Mouse (Mus musculus): ENCODE measurements around the gene Ndufaf8. TPM values are rescaled to one million over a fixed set of nuclear protein-coding genes. Genes with fewer than 3 reads are reported as not detected.

Gene Ndufaf8
- polyA plus RNA-seq, 1 experiment: 56.7 TPM

- TF ChIP-seq USF1 (IDR thresholded peaks at IDR 0.05; ENCODE audit: low read depth) (no peak), POLR2A (IDR thresholded peaks at IDR 0.05; ENCODE audit: insufficient read length, low read depth) (no peak), E2F4 (IDR thresholded peaks at IDR 0.05; ENCODE audit: insufficient read depth) (no peak), TCF3 (IDR thresholded peaks at IDR 0.05; ENCODE audit: insufficient read length, low read depth) (no peak), CEBPB (IDR thresholded peaks at IDR 0.05; ENCODE audit: insufficient read depth, poor library complexity, severe bottlenecking) (no peak), TCF12 (IDR thresholded peaks at IDR 0.05; ENCODE audit: insufficient read depth, poor library complexity, severe bottlenecking) (no peak)
- H3K36me3 ChIP-seq (ENCODE audit: control insufficient read depth, insufficient read depth): no peaks in the 10 kb centered on the region
- no peaks in the 10 kb centered on the region for H3K27me3 ChIP-seq (ENCODE audit: control insufficient read depth, insufficient read depth, insufficient read length)
- no peak overlapping the region for H3ac ChIP-seq (ENCODE audit: control insufficient read depth, insufficient read length)
- no peak overlapping the region for H3K4me2 ChIP-seq (ENCODE audit: low read depth)
- no peak overlapping the region for H3K4me3 ChIP-seq
- no peaks in the 10 kb centered on the region for H3K79me2 ChIP-seq (ENCODE audit: control insufficient read depth, insufficient read depth)
Measured at GRCm38 (mm10) chr11:120107796-120108195, 9.1 kb downstream of the Ndufaf8 start.

DNA sequence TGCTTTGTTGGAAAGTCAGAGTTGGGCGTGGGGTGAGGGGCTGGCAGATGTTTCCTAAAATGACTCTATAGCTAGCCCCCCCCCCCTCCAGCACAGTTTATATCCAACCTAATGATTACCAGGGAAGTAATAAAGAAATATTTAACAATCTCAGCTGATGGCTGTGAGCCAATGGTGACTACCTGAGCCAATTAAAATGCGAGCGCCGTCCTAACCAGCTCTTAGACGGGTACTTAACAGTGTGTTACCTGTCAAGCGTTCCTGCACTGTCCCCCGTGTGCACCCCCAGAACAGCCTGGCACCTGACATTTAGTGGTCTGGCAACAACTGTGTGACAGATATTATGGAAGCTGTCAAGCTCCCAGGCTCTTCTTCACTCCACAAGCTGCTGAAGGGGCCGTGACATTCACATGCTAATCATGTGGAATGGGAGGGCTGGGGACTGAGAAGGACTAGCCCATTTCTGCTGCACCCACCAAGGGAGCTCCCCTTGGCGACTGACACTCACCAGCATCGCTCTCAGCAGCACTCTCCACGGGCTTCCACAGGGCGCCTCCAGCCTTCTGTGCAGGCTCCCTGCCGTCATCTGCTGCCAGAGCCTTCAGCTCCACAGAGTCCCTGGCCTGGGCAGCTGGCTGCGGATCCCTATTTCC lies 11.0 kb downstream of the Ndufaf8 start:
- Histone ChIP-seq H3K27me3 (ENCODE audit: control insufficient read depth, insufficient read depth, insufficient read length) (no peaks in the 10 kb centered on the region), H3ac (ENCODE audit: control insufficient read depth, insufficient read length) (no peak overlapping the region), H3K36me3 (ENCODE audit: control insufficient read depth, insufficient read depth) (no peaks in the 10 kb centered on the region)

DNA sequence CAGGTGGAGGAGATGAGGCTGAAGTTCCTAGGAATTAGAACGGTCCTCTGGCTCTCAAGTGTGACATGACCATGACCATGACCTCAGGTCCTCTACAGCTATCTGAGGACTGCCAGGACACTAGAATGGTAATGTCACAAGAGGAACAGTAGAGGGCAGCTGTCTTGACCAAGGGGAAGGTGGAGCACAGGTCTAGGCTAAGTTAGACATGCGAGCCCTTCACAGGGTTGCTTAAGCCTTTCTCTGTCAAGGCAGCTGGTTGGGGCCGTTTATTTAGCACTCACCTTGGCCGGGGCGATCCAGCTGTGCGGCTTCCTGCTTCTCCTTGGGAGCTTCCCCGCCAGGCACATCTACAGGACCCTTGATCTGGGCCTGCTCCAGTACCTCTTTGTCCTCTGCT lies 11.8 kb downstream of the Ndufaf8 start:
- Histone ChIP-seq H3K36me3 (ENCODE audit: control insufficient read depth, insufficient read depth) (no peaks in the 10 kb centered on the region), H3K79me2 (ENCODE audit: control insufficient read depth, insufficient read depth) (no peaks in the 10 kb centered on the region), H3K4me3 (no peak overlapping the region), H3K4me2 (ENCODE audit: low read depth) (no peak overlapping the region), H3K27me3 (ENCODE audit: control insufficient read depth, insufficient read depth, insufficient read length) (no peaks in the 10 kb centered on the region), H3ac (ENCODE audit: control insufficient read depth, insufficient read length) (no peak overlapping the region)
- TF ChIP-seq SRF (IDR thresholded peaks at IDR 0.05; ENCODE audit: control insufficient read depth, insufficient read length, low read depth) (no peak), TCF3 (IDR thresholded peaks at IDR 0.05; ENCODE audit: insufficient read length, low read depth) (no peak), MAX (IDR thresholded peaks at IDR 0.05; ENCODE audit: low read depth) (no peak), POLR2A (IDR thresholded peaks at IDR 0.05; ENCODE audit: insufficient read length, low read depth) (no peak), MYOG (IDR thresholded peaks at IDR 0.05; ENCODE audit: control insufficient read depth in 1 of 3, insufficient read depth in 1 of 3, insufficient read length in 2 of 3, low read depth in 2 of 3) (no peak), CEBPB (IDR thresholded peaks at IDR 0.05; ENCODE audit: insufficient read depth, poor library complexity, severe bottlenecking) (no peak), USF1 (IDR thresholded peaks at IDR 0.05; ENCODE audit: low read depth) (no peak), POLR2AphosphoS2 (IDR thresholded peaks at IDR 0.05; ENCODE audit: insufficient read length, low read depth) (no peak), REST (IDR thresholded peaks at IDR 0.05; ENCODE audit: insufficient read depth, insufficient read length) (no peak), MYOD1 (IDR thresholded peaks at IDR 0.05; ENCODE audit: control insufficient read depth in 1 of 3, insufficient read length in 2 of 3, low read depth in 2 of 3) (no peak), TCF12 (IDR thresholded peaks at IDR 0.05; ENCODE audit: insufficient read depth, poor library complexity, severe bottlenecking) (no peak), E2F4 (IDR thresholded peaks at IDR 0.05; ENCODE audit: insufficient read depth) (no peak)

More for the DNA sequence above, 11.0 kb downstream of the Ndufaf8 start:
- Histone ChIP-seq H3K79me2 (ENCODE audit: control insufficient read depth, insufficient read depth) (no peaks in the 10 kb centered on the region), H3K4me3 (no peak overlapping the region), H3K4me2 (ENCODE audit: low read depth) (no peak overlapping the region)
- TF ChIP-seq TCF12 (IDR thresholded peaks at IDR 0.05; ENCODE audit: insufficient read depth, poor library complexity, severe bottlenecking) (no peak), E2F4 (IDR thresholded peaks at IDR 0.05; ENCODE audit: insufficient read depth) (no peak), REST (IDR thresholded peaks at IDR 0.05; ENCODE audit: insufficient read depth, insufficient read length) (no peak), SRF (IDR thresholded peaks at IDR 0.05; ENCODE audit: control insufficient read depth, insufficient read length, low read depth) (no peak), CEBPB (IDR thresholded peaks at IDR 0.05; ENCODE audit: insufficient read depth, poor library complexity, severe bottlenecking) (no peak), MYOD1 (IDR thresholded peaks at IDR 0.05; ENCODE audit: control insufficient read depth in 1 of 3, insufficient read length in 2 of 3, low read depth in 2 of 3) (no peak), TCF3 (IDR thresholded peaks at IDR 0.05; ENCODE audit: insufficient read length, low read depth) (no peak)

- Histone ChIP-seq H3K27me3 (ENCODE audit: control insufficient read depth, insufficient read depth, insufficient read length) (no peaks in the 10 kb centered on the region), H3K36me3 (ENCODE audit: control insufficient read depth, insufficient read depth) (no peaks in the 10 kb centered on the region), H3K4me3 (no peak overlapping the region), H3K4me2 (ENCODE audit: low read depth) (no peak overlapping the region), H3ac (ENCODE audit: control insufficient read depth, insufficient read length) (no peak overlapping the region), H3K79me2 (ENCODE audit: control insufficient read depth, insufficient read depth) (no peaks in the 10 kb centered on the region)
- no peak for TF ChIP-seq E2F4 (IDR thresholded peaks at IDR 0.05; ENCODE audit: insufficient read depth)
- no peak for TF ChIP-seq MYOD1 (IDR thresholded peaks at IDR 0.05; ENCODE audit: control insufficient read depth in 1 of 3, insufficient read length in 2 of 3, low read depth in 2 of 3)
- no peak for TF ChIP-seq SRF (IDR thresholded peaks at IDR 0.05; ENCODE audit: control insufficient read depth, insufficient read length, low read depth)
- no peak for TF ChIP-seq REST (IDR thresholded peaks at IDR 0.05; ENCODE audit: insufficient read depth, insufficient read length)
- TF ChIP-seq MAX (IDR thresholded peaks at IDR 0.05; ENCODE audit: low read depth): no peak
- TF ChIP-seq TCF3 (IDR thresholded peaks at IDR 0.05; ENCODE audit: insufficient read length, low read depth): no peak
- TF ChIP-seq POLR2AphosphoS2 (IDR thresholded peaks at IDR 0.05; ENCODE audit: insufficient read length, low read depth): no peak
- TF ChIP-seq CEBPB (IDR thresholded peaks at IDR 0.05; ENCODE audit: insufficient read depth, poor library complexity, severe bottlenecking): no peak
- no peak for TF ChIP-seq MYOG (IDR thresholded peaks at IDR 0.05; ENCODE audit: control insufficient read depth in 1 of 3, insufficient read depth in 1 of 3, insufficient read length in 2 of 3, low read depth in 2 of 3)
- no peak for TF ChIP-seq POLR2A (IDR thresholded peaks at IDR 0.05; ENCODE audit: insufficient read length, low read depth)
- TF ChIP-seq USF1 (IDR thresholded peaks at IDR 0.05; ENCODE audit: low read depth): no peak
Measured at GRCm38 (mm10) chr11:120111033-120111432, 12.3 kb downstream of the Ndufaf8 start.

DNA sequence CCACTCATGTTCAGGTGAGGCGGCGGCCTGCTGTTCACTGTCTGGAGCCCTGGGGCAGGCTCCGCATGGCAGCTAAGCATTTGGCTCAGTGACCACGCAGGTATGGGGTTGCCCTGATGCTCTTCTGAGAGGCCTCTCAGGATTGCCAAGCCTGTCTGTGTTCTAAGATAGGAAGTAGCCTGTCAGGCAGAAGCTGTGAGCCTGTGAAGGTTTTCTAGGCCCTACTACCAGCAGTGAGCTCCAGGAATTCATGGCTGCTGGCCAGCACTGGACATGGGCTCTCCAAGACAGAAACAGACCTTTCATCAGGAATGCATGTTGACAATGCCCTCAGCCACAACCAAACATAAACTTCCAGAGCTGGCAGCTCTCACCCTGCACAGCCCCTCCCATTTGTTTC lies 13.4 kb downstream of the Ndufaf8 start:
- no peak for TF ChIP-seq USF1 (IDR thresholded peaks at IDR 0.05; ENCODE audit: low read depth)
- TF ChIP-seq E2F4 (IDR thresholded peaks at IDR 0.05; ENCODE audit: insufficient read depth): no peak
- no peak for TF ChIP-seq MYOG (IDR thresholded peaks at IDR 0.05; ENCODE audit: control insufficient read depth in 1 of 3, insufficient read depth in 1 of 3, insufficient read length in 2 of 3, low read depth in 2 of 3)
- TF ChIP-seq REST (IDR thresholded peaks at IDR 0.05; ENCODE audit: insufficient read depth, insufficient read length): no peak
- no peak for TF ChIP-seq TCF12 (IDR thresholded peaks at IDR 0.05; ENCODE audit: insufficient read depth, poor library complexity, severe bottlenecking)
- H3K4me3 ChIP-seq: no peak overlapping the region
- no peaks in the 10 kb centered on the region for H3K27me3 ChIP-seq (ENCODE audit: control insufficient read depth, insufficient read depth, insufficient read length)
- no peaks in the 10 kb centered on the region for H3K36me3 ChIP-seq (ENCODE audit: control insufficient read depth, insufficient read depth)
- H3K79me2 ChIP-seq (ENCODE audit: control insufficient read depth, insufficient read depth): no peaks in the 10 kb centered on the region
- H3ac ChIP-seq (ENCODE audit: control insufficient read depth, insufficient read length): no peak overlapping the region
- no peak overlapping the region for H3K4me2 ChIP-seq (ENCODE audit: low read depth)
